Mouse (Mus musculus): ENCODE measurements at regions not wholly inside any gene's neighbourhood (a gene's known extent, or its start where the extent isn't known, plus 50 kb on each side); places are given as distances from the start of the nearest gene placed in this dataset.

GRCm38 (mm10) chr1:194208034-194209000 is 409.7 kb upstream of the Plxna2 start:
- DNase-seq (ENCODE audit: low spot score) = no peak

GRCm38 (mm10) chr1:194197516-194197915 is 420.5 kb upstream of the Plxna2 start:
- DNase-seq (ENCODE audit: low spot score) = no peak

GRCm38 (mm10) chr1:194182293-194182692 is 435.7 kb upstream of the Plxna2 start:
- DNase-seq (ENCODE audit: low spot score) = no peak

GRCm38 (mm10) chr1:194161469-194161868 is 456.5 kb upstream of the Plxna2 start:
- DNase-seq (ENCODE audit: low spot score) = no peak

- no peak for DNase-seq (ENCODE audit: low spot score)
Measured at GRCm38 (mm10) chr1:194160761-194161461, 457.1 kb upstream of the Plxna2 start.

GRCm38 (mm10) chr1:194157268-194157667 is 460.8 kb upstream of the Plxna2 start:
- no peak for DNase-seq (ENCODE audit: low spot score)

- no peak for DNase-seq (ENCODE audit: low spot score)
Measured at GRCm38 (mm10) chr1:194148416-194149364, 469.3 kb upstream of the Plxna2 start.

- DNase-seq (ENCODE audit: low spot score) = no peak
Measured at GRCm38 (mm10) chr1:194117631-194118360, 500.2 kb upstream of the Plxna2 start.

GRCm38 (mm10) chr1:194114399-194114798 is 503.6 kb upstream of the Plxna2 start:
- DNase-seq (ENCODE audit: low spot score) = no peak

GRCm38 (mm10) chr1:194111931-194112330 is 506.1 kb upstream of the Plxna2 start:
- no peak for DNase-seq (ENCODE audit: low spot score)

- DNase-seq (ENCODE audit: low spot score) = no peak
Measured at GRCm38 (mm10) chr1:194109172-194110071, 508.6 kb upstream of the Plxna2 start.

GRCm38 (mm10) chr1:194108132-194108531 is 509.9 kb upstream of the Plxna2 start:
- no peak for DNase-seq (ENCODE audit: low spot score)

- DNase-seq (ENCODE audit: low spot score) = no peak
Measured at GRCm38 (mm10) chr1:194107271-194107938, 510.6 kb upstream of the Plxna2 start.

- DNase-seq (ENCODE audit: low spot score) = no peak
Measured at GRCm38 (mm10) chr1:194089918-194090548, 528.0 kb upstream of the Plxna2 start.

GRCm38 (mm10) chr1:194058512-194058911 is 559.5 kb upstream of the Plxna2 start:
- DNase-seq (ENCODE audit: low spot score) = no peak

GRCm38 (mm10) chr1:194056544-194056943 is 561.5 kb upstream of the Plxna2 start:
- DNase-seq (ENCODE audit: low spot score) = no peak

- no peak for DNase-seq (ENCODE audit: low spot score)
Measured at GRCm38 (mm10) chr1:194049746-194050351, 568.2 kb upstream of the Plxna2 start.
